Mouse (Mus musculus): ENCODE measurements around the gene Mmp17.

Gene Mmp17

GRCm38 (mm10) chr5:129583761-129584582 lies at the start of gene Mmp17:
Mmp17 (plus strand) TSS chr5:129584169.
- DNase-seq (ENCODE audit: low spot score) = peak; percentile 93

- peak; percentile 80 for DNase-seq (ENCODE audit: low spot score)
Observed at GRCm38 (mm10) chr5:129534500-129534899, 49.5 kb upstream of the Mmp17 start.

- DNase-seq (ENCODE audit: low spot score) = no peak
Observed at GRCm38 (mm10) chr5:129535021-129535420, 48.9 kb upstream of the Mmp17 start.

- DNase-seq (ENCODE audit: low spot score) = no peak
Observed at GRCm38 (mm10) chr5:129535431-129535830, 48.5 kb upstream of the Mmp17 start.

GRCm38 (mm10) chr5:129538826-129539225 lies 45.1 kb upstream of the Mmp17 start:
- DNase-seq (ENCODE audit: low spot score) = no peak

GRCm38 (mm10) chr5:129542236-129542635 lies 41.7 kb upstream of the Mmp17 start:
- no peak for DNase-seq (ENCODE audit: low spot score)

- no peak for DNase-seq (ENCODE audit: low spot score)
Observed at GRCm38 (mm10) chr5:129545787-129546186, 38.2 kb upstream of the Mmp17 start.

GRCm38 (mm10) chr5:129549716-129550115 lies 34.3 kb upstream of the Mmp17 start:
- DNase-seq (ENCODE audit: low spot score) = no peak

- DNase-seq (ENCODE audit: low spot score) = no peak
Observed at GRCm38 (mm10) chr5:129550790-129551189, 33.2 kb upstream of the Mmp17 start.

GRCm38 (mm10) chr5:129551991-129552390 lies 32.0 kb upstream of the Mmp17 start:
- DNase-seq (ENCODE audit: low spot score) = no peak

GRCm38 (mm10) chr5:129553642-129554041 lies 30.3 kb upstream of the Mmp17 start:
- no peak for DNase-seq (ENCODE audit: low spot score)

GRCm38 (mm10) chr5:129558591-129558990 lies 25.4 kb upstream of the Mmp17 start:
- no peak for DNase-seq (ENCODE audit: low spot score)

GRCm38 (mm10) chr5:129559283-129559682 lies 24.7 kb upstream of the Mmp17 start:
- no peak for DNase-seq (ENCODE audit: low spot score)

- DNase-seq (ENCODE audit: low spot score) = no peak
Observed at GRCm38 (mm10) chr5:129562342-129562741, 21.6 kb upstream of the Mmp17 start.

GRCm38 (mm10) chr5:129568596-129568995 lies 15.4 kb upstream of the Mmp17 start:
- DNase-seq (ENCODE audit: low spot score) = no peak

GRCm38 (mm10) chr5:129578201-129578600 lies 5.8 kb upstream of the Mmp17 start:
- DNase-seq (ENCODE audit: low spot score) = no peak

- DNase-seq (ENCODE audit: low spot score) = no peak
Observed at GRCm38 (mm10) chr5:129580046-129580445, 3.9 kb upstream of the Mmp17 start.

GRCm38 (mm10) chr5:129580572-129580971 lies 3.4 kb upstream of the Mmp17 start:
- DNase-seq (ENCODE audit: low spot score) = no peak

GRCm38 (mm10) chr5:129581015-129581414 lies 3.0 kb upstream of the Mmp17 start:
- no peak for DNase-seq (ENCODE audit: low spot score)

GRCm38 (mm10) chr5:129583331-129583730 lies 638 bp upstream of the Mmp17 start:
- DNase-seq (ENCODE audit: low spot score) = no peak

GRCm38 (mm10) chr5:129584583-129585541 lies 893 bp downstream of the Mmp17 start:
- DNase-seq (ENCODE audit: low spot score) = no peak

- no peak for DNase-seq (ENCODE audit: low spot score)
Observed at GRCm38 (mm10) chr5:129586016-129586415, 2.0 kb downstream of the Mmp17 start.

GRCm38 (mm10) chr5:129586471-129586870 lies 2.5 kb downstream of the Mmp17 start:
- no peak for DNase-seq (ENCODE audit: low spot score)

All from layer of hippocampus, adult 9-10 months (tissue).